Mouse (Mus musculus) frontal cortex, postnatal 10 days (tissue): ENCODE measurements around the gene Slc6a5.

Source experiments
- DNase-seq, 2 experiments: peaks; one replicate each; pipeline ENCODE4 v3.0.0; 2022; ENCODE audit warnings: low spot score in 2 of 2, mixed read lengths in 1 of 2

Slc6a5 gene

GRCm38 (mm10) chr7:49981511-49982227 is 71.7 kb downstream of the Slc6a5 start:
- DNase-seq: no peak

GRCm38 (mm10) chr7:49984698-49985097 is 74.8 kb downstream of the Slc6a5 start:
- no peak for DNase-seq

GRCm38 (mm10) chr7:49985947-49986346 is 76.0 kb downstream of the Slc6a5 start:
- DNase-seq: no peak

- DNase-seq: no peak
Measured at GRCm38 (mm10) chr7:49999321-49999720, 89.4 kb downstream of the Slc6a5 start.

- DNase-seq: no peak
Measured at GRCm38 (mm10) chr7:50005268-50005667, 95.3 kb downstream of the Slc6a5 start.
